Mouse (Mus musculus) lung, postnatal 0 days (tissue): ENCODE data around the gene Scrn2. TPM values are rescaled to one million over a fixed set of nuclear protein-coding genes. Genes with fewer than 3 reads are reported as not detected.

Experiments
- ATAC-seq: fragments of 200-750 bp; cut with Nextera tagmentation; 2 replicates; pipeline ENCODE4 v1.8.0; 2017; ENCODE audit warnings: moderate library complexity
- DNase-seq: peaks from one replicate; pipeline ENCODE4 v3.0.0-alpha.2; 2016; ENCODE audit warnings: low spot score
- H3K27ac ChIP-seq: fragments of 300-500 bp; sonication (generic); 2 replicates; pipeline ENCODE4 v1.5.1; 2014; ENCODE audit warnings: antibody characterized with exemption, mild to moderate bottlenecking, low read length, mixed read lengths
- H3K27me3 ChIP-seq: fragments of 300-500 bp; sonication (generic); replicated peaks from 2 replicates; pipeline ENCODE4 v1.6.1; 2014; ENCODE audit warnings: low read length, mixed read lengths; ENCODE audit not compliant: insufficient read depth
- H3K36me3 ChIP-seq: fragments of 300-500 bp; sonication (generic); 2 replicates; pipeline ENCODE4 v1.6.1; 2014; ENCODE audit warnings: low read length, mixed read lengths; ENCODE audit not compliant: insufficient read depth
- H3K4me1 ChIP-seq: fragments of 300-500 bp; sonication (generic); 2 replicates; pipeline ENCODE4 v1.6.1; 2014; ENCODE audit warnings: antibody characterized with exemption, low read depth, low read length, mixed read lengths; ENCODE audit not compliant: insufficient read depth
- H3K4me2 ChIP-seq: fragments of 300-500 bp; sonication (generic); replicated peaks from 2 replicates; pipeline ENCODE4 v1.6.1; 2014; ENCODE audit warnings: low read depth, mild to moderate bottlenecking, low read length, moderate library complexity, mixed read lengths
- H3K4me3 ChIP-seq: fragments of 300-500 bp; sonication (generic); 2 replicates; pipeline ENCODE4 v1.5.1; 2014; ENCODE audit warnings: low read depth, low read length
- H3K9ac ChIP-seq: fragments of 300-500 bp; sonication (generic); replicated peaks from 2 replicates; pipeline ENCODE4 v1.6.1; 2014; ENCODE audit warnings: low read depth, mild to moderate bottlenecking
- H3K9me3 ChIP-seq: fragments of 300-500 bp; sonication (generic); 2 replicates; pipeline ENCODE4 v1.6.1; 2016; ENCODE audit warnings: low read length, mixed read lengths
- CTCF ChIP-seq: IDR thresholded peaks from 2 replicates; pipeline ENCODE4 v1.5.1; 2016; ENCODE audit warnings: antibody characterized with exemption, mild to moderate bottlenecking
- EP300 ChIP-seq: IDR thresholded peaks from 2 replicates; pipeline ENCODE4 v1.6.1; 2016; ENCODE audit warnings: antibody characterized with exemption, mild to moderate bottlenecking, control low read depth
- WGBS: fragments of 180-500 bp; shearing (Covaris S2); extraction: QIAGEN DNeasy Blood & Tissue Kit; methylation state at CpG from one replicate; pipeline ENCODE4 v1.1.7; 2014; 5-methylcytosine and 5-hydroxymethylcytosine counted together
- polyA plus RNA-seq: library from polyadenylated mRNA; unstranded; fragments of >200 nt; fragmentation: Nextera tagmentation; extraction: Ambion mirVana; gene quantifications from 2 replicates; pipeline ENCODE4 v1.2.1, GENCODE M21; 2015

The Scrn2 gene
- polyA plus RNA-seq, 1 experiment from 2014 or later: 15.7 TPM

- H3K4me3 ChIP-seq: no peak overlapping the region
- no peaks in the 10 kb centered on the region for H3K36me3 ChIP-seq
- no peak overlapping the region for H3K9ac ChIP-seq
- peaks cover 6% of the 10 kb centered on the region; the same call in 1 of the 2 replicates for H3K27me3 ChIP-seq
- no peak for ATAC-seq
- H3K4me2 ChIP-seq: no peak overlapping the region
- WGBS: 77% methylated on average over 15 of the region's 15 CpGs
- TF ChIP-seq CTCF: no peak
- no peak for TF ChIP-seq EP300
- H3K9me3 ChIP-seq: no peaks in the 10 kb centered on the region
- no peak overlapping the region for H3K27ac ChIP-seq
- DNase-seq: no peak
- H3K4me1 ChIP-seq: peaks cover 8% of the 10 kb centered on the region; the same call in 1 of the 2 replicates
These were observed 33.6 kb upstream of the Scrn2 start for GRCm38 (mm10) chr11:96995836-96996772.

DNA sequence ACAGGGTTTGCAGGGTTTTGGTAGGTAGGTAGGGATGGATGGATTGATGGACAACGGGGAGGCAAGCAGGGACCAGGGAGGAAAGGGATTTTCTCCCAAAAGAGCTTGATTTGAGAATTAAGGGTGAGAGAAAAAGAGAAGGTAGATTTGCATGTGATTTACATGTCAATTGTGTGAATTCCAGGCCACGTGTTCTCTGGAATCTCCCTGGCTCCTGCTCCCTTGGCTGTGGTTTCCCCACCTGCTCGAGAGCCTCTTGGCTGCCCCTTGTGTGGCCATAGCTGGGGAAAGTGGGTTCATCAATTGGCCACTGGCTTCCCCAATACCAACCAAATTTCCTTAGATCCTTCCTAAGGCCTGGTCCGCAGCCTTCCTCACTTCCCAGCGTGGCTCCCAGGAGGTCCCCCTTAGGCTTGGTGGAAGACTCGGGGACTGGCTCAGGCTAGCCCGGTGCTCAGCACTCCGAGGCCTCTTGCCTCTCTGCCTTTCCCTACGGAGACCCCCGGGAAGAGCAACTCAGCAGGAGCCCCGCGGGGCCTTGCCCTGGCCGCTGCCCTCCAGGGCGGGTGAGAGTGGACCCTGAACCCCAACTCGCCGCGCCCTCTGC is 32.9 kb upstream of the Scrn2 start:
- Histone ChIP-seq H3K27me3 (peaks cover 6% of the 10 kb centered on the region; the same call in 1 of the 2 replicates), H3K9ac (peak overlapping the region; percentile 32; the same call in 1 of the 2 replicates), H3K27ac (no peak overlapping the region), H3K4me1 (peaks cover 8% of the 10 kb centered on the region; the same call in 1 of the 2 replicates), H3K9me3 (no peaks in the 10 kb centered on the region), H3K36me3 (no peaks in the 10 kb centered on the region), H3K4me3 (0 out of 2 replicates have a peak overlapping the region, but pooled peaks have one; percentile 3), H3K4me2 (peak overlapping the region; percentile 44)
- TF ChIP-seq CTCF (no peak), EP300 (no peak)
- ATAC-seq (0 out of 2 replicates have a peak, but pooled peaks have one; percentile 3), DNase-seq (no peak)
- WGBS: 30% methylated on average over 15 of the region's 17 CpGs

GRCm38 (mm10) chr11:96997380-96997956 is 32.3 kb upstream of the Scrn2 start:
- Histone ChIP-seq H3K4me3 (0 out of 2 replicates have a peak overlapping the region, but pooled peaks have one; percentile 3), H3K9me3 (no peaks in the 10 kb centered on the region), H3K27ac (no peak overlapping the region), H3K27me3 (peaks cover 6% of the 10 kb centered on the region; the same call in 1 of the 2 replicates), H3K4me1 (peaks cover 7% of the 10 kb centered on the region; the same call in 1 of the 2 replicates), H3K9ac (peak overlapping the region; percentile 32; the same call in 1 of the 2 replicates), H3K4me2 (peak overlapping the region; percentile 44), H3K36me3 (no peaks in the 10 kb centered on the region)
- TF ChIP-seq EP300: no peak
- TF ChIP-seq CTCF: no peak
- ATAC-seq (peak; percentile 37), DNase-seq (no peak)
- WGBS: 15% methylated on average over 19 of the region's 30 CpGs

DNA sequence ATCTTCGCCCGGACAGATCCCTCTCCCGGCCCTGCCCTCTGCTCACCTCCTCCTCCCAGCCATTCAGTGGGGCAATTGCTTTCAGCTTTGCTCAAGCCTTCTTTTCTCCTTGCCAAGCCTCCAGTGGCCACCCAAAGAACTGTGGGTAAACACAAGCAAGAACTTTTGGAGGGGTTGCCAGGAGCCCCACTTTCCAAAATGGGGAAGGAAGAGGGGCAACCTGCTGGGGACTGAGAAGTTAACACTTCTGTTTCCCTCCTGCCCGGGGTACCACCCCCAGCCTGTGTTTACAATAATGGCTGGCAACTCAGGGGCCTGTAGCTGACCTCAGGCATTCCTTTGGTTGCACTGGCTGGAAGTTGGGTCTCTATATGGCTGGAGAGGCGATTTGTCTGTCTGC is 26.6 kb upstream of the Scrn2 start:
- H3K9ac ChIP-seq: no peak overlapping the region
- no peak overlapping the region for H3K4me2 ChIP-seq
- no peaks in the 10 kb centered on the region for H3K36me3 ChIP-seq
- TF ChIP-seq CTCF (no peak), EP300 (no peak)
- H3K27me3 ChIP-seq: no peaks in the 10 kb centered on the region
- no peak overlapping the region for H3K27ac ChIP-seq
- DNase-seq (no peak), ATAC-seq (no peak)
- 26% methylated on average over 5 of the region's 5 CpGs for WGBS
- H3K4me1 ChIP-seq: no peaks in the 10 kb centered on the region
- no peak overlapping the region for H3K4me3 ChIP-seq
- no peaks in the 10 kb centered on the region for H3K9me3 ChIP-seq

DNA sequence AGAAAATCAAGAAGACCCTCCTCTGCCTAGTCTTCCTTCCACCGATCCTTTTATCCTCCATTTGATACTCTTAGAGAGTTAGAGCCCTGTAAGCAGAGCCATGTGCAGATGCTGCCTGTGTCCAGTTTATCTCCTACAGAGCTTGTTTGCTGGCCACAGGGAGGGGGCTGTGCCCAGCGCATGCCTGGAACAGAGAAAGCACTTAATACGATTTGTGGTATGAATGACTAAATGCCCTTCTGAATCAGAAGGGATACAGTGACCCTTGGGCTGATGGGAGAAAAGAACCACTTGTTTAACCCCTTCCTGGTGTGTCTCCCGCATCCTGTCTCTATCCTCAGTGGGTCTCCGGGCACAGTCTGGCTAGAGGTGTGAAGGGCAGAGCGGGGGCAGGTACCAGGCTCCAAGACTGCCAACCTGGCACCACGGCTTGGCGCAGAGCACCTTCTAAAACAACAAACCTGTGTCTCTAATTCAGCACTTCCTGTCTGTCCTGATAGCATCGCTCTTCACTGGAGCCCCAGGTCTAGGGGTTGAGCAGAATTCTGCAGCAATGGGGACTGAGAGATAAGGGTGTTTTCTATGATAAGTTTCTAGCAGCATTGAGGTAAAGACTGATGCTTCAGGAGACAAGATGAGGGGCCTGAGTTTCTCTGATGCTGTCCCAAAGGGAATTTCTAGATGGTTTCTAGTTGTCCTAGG is 22.5 kb upstream of the Scrn2 start:
- no peaks in the 10 kb centered on the region for H3K36me3 ChIP-seq
- no peaks in the 10 kb centered on the region for H3K27me3 ChIP-seq
- no peak overlapping the region for H3K9ac ChIP-seq
- H3K4me3 ChIP-seq: no peak overlapping the region
- ATAC-seq (no peak), DNase-seq (no peak)
- H3K4me1 ChIP-seq: no peaks in the 10 kb centered on the region
- TF ChIP-seq EP300 (no peak), CTCF (no peak)
- H3K4me2 ChIP-seq: no peak overlapping the region
- no peaks in the 10 kb centered on the region for H3K9me3 ChIP-seq
- no peak overlapping the region for H3K27ac ChIP-seq
- WGBS: 50% methylated on average over 9 of the region's 9 CpGs
